Mouse (Mus musculus): ENCODE measurements at regions not wholly inside any gene's neighbourhood (a gene's known extent, or its start where the extent isn't known, plus 50 kb on each side); places are given as distances from the start of the nearest gene placed in this dataset.

GRCm38 (mm10) chr5:119032051-119032450, 471.6 kb downstream of the Med13l start:
- Histone ChIP-seq H3K4me1 (ENCODE audit: control insufficient read depth, insufficient read depth, low read length) (no peaks in the 10 kb centered on the region), H3K4me3 (ENCODE audit: insufficient read depth, low read length) (no peak overlapping the region), H3K27ac (ENCODE audit: insufficient read depth, low read length) (no peak overlapping the region)
- TF ChIP-seq POLR2A (IDR thresholded peaks at IDR 0.05; ENCODE audit: extremely low read depth, insufficient read depth, low read length) (no peak), CTCF (IDR thresholded peaks at IDR 0.05; ENCODE audit: extremely low read depth, insufficient read depth, low read length) (no peak)

GRCm38 (mm10) chr5:119044548-119044947, 484.1 kb downstream of the Med13l start:
- Histone ChIP-seq H3K4me1 (ENCODE audit: control insufficient read depth, insufficient read depth, low read length) (no peaks in the 10 kb centered on the region), H3K27ac (ENCODE audit: insufficient read depth, low read length) (no peak overlapping the region), H3K4me3 (ENCODE audit: insufficient read depth, low read length) (no peak overlapping the region)
- no peak for TF ChIP-seq CTCF (IDR thresholded peaks at IDR 0.05; ENCODE audit: extremely low read depth, insufficient read depth, low read length)
- TF ChIP-seq POLR2A (IDR thresholded peaks at IDR 0.05; ENCODE audit: extremely low read depth, insufficient read depth, low read length), result no peak

GRCm38 (mm10) chr5:119047581-119047980, 487.1 kb downstream of the Med13l start:
- no peak for TF ChIP-seq CTCF (IDR thresholded peaks at IDR 0.05; ENCODE audit: extremely low read depth, insufficient read depth, low read length)
- TF ChIP-seq POLR2A (IDR thresholded peaks at IDR 0.05; ENCODE audit: extremely low read depth, insufficient read depth, low read length), result no peak
- no peaks in the 10 kb centered on the region for H3K4me1 ChIP-seq (ENCODE audit: control insufficient read depth, insufficient read depth, low read length)
- no peak overlapping the region for H3K4me3 ChIP-seq (ENCODE audit: insufficient read depth, low read length)
- no peak overlapping the region for H3K27ac ChIP-seq (ENCODE audit: insufficient read depth, low read length)

GRCm38 (mm10) chr5:119052354-119052996, 492.0 kb downstream of the Med13l start:
- Histone ChIP-seq H3K4me3 (ENCODE audit: insufficient read depth, low read length) (no peak overlapping the region), H3K27ac (ENCODE audit: insufficient read depth, low read length) (no peak overlapping the region), H3K4me1 (ENCODE audit: control insufficient read depth, insufficient read depth, low read length) (no peaks in the 10 kb centered on the region)
- TF ChIP-seq CTCF (IDR thresholded peaks at IDR 0.05; ENCODE audit: extremely low read depth, insufficient read depth, low read length), result no peak

GRCm38 (mm10) chr5:119053738-119054137, 493.3 kb downstream of the Med13l start:
- Histone ChIP-seq H3K4me3 (ENCODE audit: insufficient read depth, low read length) (no peak overlapping the region), H3K27ac (ENCODE audit: insufficient read depth, low read length) (no peak overlapping the region), H3K4me1 (ENCODE audit: control insufficient read depth, insufficient read depth, low read length) (no peaks in the 10 kb centered on the region)
- no peak for TF ChIP-seq CTCF (IDR thresholded peaks at IDR 0.05; ENCODE audit: extremely low read depth, insufficient read depth, low read length)
- TF ChIP-seq POLR2A (IDR thresholded peaks at IDR 0.05; ENCODE audit: extremely low read depth, insufficient read depth, low read length), result no peak

GRCm38 (mm10) chr5:119054393-119054792, 493.9 kb downstream of the Med13l start:
- Histone ChIP-seq H3K4me3 (ENCODE audit: insufficient read depth, low read length) (no peak overlapping the region), H3K27ac (ENCODE audit: insufficient read depth, low read length) (no peak overlapping the region), H3K4me1 (ENCODE audit: control insufficient read depth, insufficient read depth, low read length) (no peaks in the 10 kb centered on the region)
- TF ChIP-seq POLR2A (IDR thresholded peaks at IDR 0.05; ENCODE audit: extremely low read depth, insufficient read depth, low read length), result no peak
- TF ChIP-seq CTCF (IDR thresholded peaks at IDR 0.05; ENCODE audit: extremely low read depth, insufficient read depth, low read length), result no peak

GRCm38 (mm10) chr5:119055430-119055829, 495.0 kb downstream of the Med13l start:
- Histone ChIP-seq H3K4me1 (ENCODE audit: control insufficient read depth, insufficient read depth, low read length) (no peaks in the 10 kb centered on the region), H3K4me3 (ENCODE audit: insufficient read depth, low read length) (no peak overlapping the region), H3K27ac (ENCODE audit: insufficient read depth, low read length) (peak overlapping the region; percentile 39; the same call in 1 of the 2 replicates)
- TF ChIP-seq CTCF (IDR thresholded peaks at IDR 0.05; ENCODE audit: extremely low read depth, insufficient read depth, low read length), result no peak
- TF ChIP-seq POLR2A (IDR thresholded peaks at IDR 0.05; ENCODE audit: extremely low read depth, insufficient read depth, low read length), result no peak

- Histone ChIP-seq H3K4me3 (ENCODE audit: insufficient read depth, low read length) (no peak overlapping the region), H3K27ac (ENCODE audit: insufficient read depth, low read length) (no peak overlapping the region)
- TF ChIP-seq POLR2A (IDR thresholded peaks at IDR 0.05; ENCODE audit: extremely low read depth, insufficient read depth, low read length) (no peak), CTCF (IDR thresholded peaks at IDR 0.05; ENCODE audit: extremely low read depth, insufficient read depth, low read length) (no peak)
These were observed 497.3 kb downstream of the Med13l start for GRCm38 (mm10) chr5:119057813-119058212.

GRCm38 (mm10) chr5:119058231-119058851, 497.9 kb downstream of the Med13l start:
- no peak overlapping the region for H3K4me3 ChIP-seq (ENCODE audit: insufficient read depth, low read length)
- TF ChIP-seq CTCF (IDR thresholded peaks at IDR 0.05; ENCODE audit: extremely low read depth, insufficient read depth, low read length) (no peak), POLR2A (IDR thresholded peaks at IDR 0.05; ENCODE audit: extremely low read depth, insufficient read depth, low read length) (no peak)
- H3K4me1 ChIP-seq (ENCODE audit: control insufficient read depth, insufficient read depth, low read length), result no peaks in the 10 kb centered on the region
- no peak overlapping the region for H3K27ac ChIP-seq (ENCODE audit: insufficient read depth, low read length)

More at GRCm38 (mm10) chr5:119057813-119058212, 497.3 kb downstream of the Med13l start:
- no peaks in the 10 kb centered on the region for H3K4me1 ChIP-seq (ENCODE audit: control insufficient read depth, insufficient read depth, low read length)

GRCm38 (mm10) chr5:119059223-119059622, 498.7 kb downstream of the Med13l start:
- Histone ChIP-seq H3K4me3 (ENCODE audit: insufficient read depth, low read length) (no peak overlapping the region), H3K4me1 (ENCODE audit: control insufficient read depth, insufficient read depth, low read length) (no peaks in the 10 kb centered on the region), H3K27ac (ENCODE audit: insufficient read depth, low read length) (peak overlapping the region; percentile 80)
- TF ChIP-seq POLR2A (IDR thresholded peaks at IDR 0.05; ENCODE audit: extremely low read depth, insufficient read depth, low read length), result no peak
- TF ChIP-seq CTCF (IDR thresholded peaks at IDR 0.05; ENCODE audit: extremely low read depth, insufficient read depth, low read length), result no peak
